Mouse (Mus musculus) CD4-positive, CD25-positive, alpha-beta regulatory T cell, adult 4 months (primary cell): ENCODE data around the gene Nav1. TPM values are rescaled to one million over a fixed set of nuclear protein-coding genes. Genes with fewer than 3 reads are reported as not detected.

Source experiments
- ATAC-seq: one replicate; pipeline ENCODE4 v1.8.0; 2017
- polyA plus RNA-seq, 2 experiments: library from polyadenylated mRNA; unstranded; fragments of 100-300 nt; shearing (Covaris generic); gene quantifications; one replicate each; pipeline ENCODE4 v1.2.1; 2017

The Nav1 gene
- under 1 TPM; 0.29 to 0.98 TPM for polyA plus RNA-seq

DNA sequence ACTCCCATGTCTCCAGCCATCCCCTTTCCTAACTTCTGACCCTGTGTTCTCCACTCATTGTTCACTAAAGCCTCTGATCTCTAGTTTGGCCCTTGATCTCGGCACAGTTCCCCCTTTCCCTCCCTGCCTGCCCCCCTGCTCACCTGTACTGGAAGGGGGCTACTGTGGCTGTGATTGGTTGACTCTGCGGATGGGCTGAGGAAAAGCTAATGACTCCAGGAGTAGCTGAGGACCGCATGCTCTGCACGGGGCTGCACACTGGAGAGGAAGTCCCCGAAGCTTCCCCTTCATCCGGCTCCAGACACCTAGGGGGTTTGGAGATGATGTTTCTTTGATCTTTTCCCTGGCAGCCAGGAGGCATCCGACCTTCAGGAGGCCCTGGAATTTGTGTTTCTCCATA, at the start of gene Nav1:
TSS of gene Nav1 (minus strand) at position 277 of the 400 bp plus-strand sequence.
- ATAC-seq, result no peak

DNA sequence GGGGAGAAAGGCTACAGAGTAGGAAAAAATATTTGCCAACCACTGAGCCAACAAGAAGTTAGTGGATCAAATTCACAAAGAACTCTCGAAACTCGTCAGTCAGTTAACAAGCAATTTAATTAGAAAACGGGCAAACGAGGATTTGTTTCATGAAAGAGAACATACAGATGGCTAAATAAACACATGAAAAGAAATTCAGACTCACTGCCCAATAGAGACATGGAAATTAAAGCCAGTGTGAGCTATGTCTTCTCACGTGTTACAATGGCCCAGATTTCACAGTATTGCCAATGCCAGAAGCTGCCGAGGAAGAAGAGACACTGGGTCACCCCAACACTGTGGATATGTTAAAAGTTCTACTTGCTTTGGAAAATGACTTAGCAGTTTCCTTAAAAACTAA, 46.8 kb upstream of the Nav1 start:
- ATAC-seq, result no peak

DNA sequence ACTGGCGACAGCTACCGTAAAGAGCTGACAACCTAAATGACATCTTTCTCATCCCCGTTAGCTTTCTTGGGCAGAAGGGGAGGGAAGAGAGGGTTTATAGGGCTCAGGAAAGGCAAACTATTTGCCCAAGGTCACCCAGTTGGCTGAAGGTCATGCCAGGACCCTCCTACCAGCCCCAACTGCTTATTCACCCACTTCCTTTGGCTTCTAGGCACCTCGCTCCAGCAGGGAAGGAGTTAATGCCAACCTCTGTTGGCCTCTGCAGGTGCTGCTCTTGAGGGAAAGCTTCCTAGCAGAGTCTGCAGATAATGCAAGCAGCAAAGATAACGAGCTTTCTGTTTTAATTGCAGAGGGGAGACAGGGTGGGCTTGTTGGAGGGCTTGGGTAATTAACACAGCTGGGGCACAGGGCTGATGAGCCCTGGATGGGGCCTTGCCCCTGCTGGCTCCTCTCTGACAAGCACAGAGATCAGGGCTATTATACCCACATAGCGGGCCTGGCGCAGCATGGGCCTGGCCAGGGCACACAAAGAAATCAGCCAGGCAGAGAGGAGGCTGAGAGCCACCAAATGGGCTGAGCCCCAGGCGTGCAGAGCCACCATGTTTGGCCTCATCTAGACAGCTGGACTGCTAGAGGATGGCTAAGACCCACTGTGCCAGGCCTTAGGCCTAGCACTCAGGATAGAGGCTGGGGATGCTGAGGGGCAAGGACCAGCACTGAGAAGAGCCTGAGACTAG, 38.5 kb upstream of the Nav1 start:
- ATAC-seq, result no peak

DNA sequence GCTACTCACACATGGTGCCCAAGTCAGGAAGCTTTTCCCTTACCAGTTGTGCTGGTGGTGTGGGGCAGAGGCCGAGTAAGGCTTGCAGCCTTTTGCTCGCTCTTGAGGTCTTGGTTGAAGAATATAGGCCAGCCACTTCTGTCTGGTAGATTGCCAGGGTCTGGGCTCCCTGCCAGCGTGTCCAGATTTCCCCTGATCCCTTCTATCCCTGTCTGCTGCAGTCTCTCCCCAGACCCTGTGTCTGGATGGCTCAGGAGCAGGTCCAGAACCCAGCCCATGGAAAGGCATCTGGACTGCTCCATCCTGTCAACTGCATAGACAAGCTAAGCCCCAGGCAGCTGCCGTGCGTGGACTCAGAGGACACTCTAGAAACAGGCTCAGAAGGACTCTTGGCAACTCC, 37.0 kb upstream of the Nav1 start:
- ATAC-seq, result no peak

DNA sequence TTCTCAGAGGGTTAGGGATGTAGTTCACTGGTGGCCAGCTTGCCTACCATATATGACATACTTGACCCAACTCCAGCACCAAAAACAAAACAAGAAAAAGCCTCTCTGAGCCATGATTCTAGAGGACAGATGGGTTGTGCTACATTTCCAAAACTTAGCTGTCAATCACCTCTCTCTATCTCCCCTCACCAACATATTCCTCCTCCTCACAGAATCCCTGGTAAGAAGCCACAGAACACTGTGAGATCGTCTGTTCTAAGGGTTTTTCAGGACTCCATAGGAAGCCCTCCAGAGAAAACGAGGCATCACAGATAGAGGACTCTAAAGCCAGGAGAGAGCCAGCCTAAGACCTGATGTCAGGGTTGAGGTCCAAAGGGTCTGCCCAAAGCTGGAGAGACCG, 36.6 kb upstream of the Nav1 start:
- no peak for ATAC-seq

DNA sequence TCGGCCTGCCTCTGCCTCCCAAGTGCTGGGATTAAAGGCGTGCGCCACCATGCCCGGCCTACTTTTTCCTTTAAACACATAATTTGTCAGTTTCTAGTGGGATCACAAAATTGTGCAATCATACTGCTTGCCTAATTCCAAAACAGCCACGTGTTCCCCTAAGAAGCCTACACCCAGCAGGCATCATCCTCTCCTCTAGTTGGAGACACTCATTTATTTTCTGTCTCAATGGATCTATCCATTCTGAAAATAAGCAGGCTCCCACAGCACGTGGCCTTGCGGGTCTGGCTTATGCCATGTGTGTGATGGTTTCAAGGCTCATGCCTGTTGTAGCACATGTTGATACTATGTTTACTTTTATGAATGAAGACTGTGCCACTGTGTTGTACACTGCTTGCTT, 32.8 kb upstream of the Nav1 start:
- no peak for ATAC-seq

DNA sequence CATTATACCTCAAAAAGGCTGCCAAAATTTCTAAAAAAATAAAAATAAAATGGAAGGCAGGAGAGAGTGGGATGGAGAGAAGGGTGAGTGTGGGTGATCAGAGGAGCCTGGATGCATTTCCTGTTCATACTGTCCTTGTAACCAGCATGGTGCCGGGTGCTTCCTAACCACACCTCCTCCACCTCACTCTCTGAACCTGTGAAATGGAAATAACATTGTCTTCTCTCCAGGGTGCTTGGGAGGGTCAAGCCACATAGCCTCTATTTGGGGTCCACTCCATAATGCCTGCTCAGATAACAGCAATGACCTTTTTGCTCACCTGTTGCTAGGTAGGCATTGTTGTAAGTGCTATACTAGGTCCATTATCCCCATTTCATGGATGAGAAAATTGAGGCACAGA, 32.0 kb upstream of the Nav1 start:
- ATAC-seq, result no peak

DNA sequence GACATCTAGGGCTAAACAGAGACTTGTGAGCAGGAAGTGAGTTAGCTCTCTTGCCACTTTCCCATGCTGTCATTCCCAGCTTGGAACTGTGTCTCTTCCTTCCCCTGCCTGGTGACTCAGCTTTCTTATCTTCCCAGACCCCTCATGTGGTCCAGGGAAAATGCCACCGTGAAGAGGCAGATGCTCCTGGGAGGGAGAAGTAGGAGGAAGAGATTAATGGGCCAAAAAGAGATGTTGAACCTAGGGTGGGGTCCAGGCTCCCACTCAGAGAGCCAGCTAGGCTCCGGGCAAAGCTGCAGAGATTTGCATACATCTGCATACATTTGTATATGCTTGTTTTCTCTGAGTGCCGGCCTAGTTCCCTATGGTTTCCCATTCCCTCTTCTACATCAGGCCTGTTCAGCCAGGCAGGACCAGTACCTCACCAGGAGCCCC, 30.5 kb upstream of the Nav1 start:
- no peak for ATAC-seq

DNA sequence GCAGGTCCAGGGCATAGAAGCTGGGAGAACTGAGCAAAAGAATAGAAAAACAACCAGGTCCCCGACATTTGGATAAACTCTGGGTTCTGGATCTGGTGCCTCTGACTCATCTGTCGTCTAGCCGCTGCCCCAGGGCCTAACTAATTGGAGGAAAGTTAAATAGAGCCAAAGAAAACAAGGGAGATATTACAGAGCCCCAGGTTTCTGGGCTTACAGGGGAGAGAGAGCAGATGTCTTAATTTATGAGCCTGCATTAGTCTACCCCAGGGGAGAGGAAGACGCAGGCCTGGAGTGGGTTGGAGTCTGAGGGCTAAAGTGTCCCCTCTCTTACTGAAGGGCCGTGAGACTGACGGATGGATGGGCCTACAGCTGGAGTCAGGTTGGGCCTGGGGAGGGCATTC, 29.0 kb upstream of the Nav1 start:
- ATAC-seq, result no peak

DNA sequence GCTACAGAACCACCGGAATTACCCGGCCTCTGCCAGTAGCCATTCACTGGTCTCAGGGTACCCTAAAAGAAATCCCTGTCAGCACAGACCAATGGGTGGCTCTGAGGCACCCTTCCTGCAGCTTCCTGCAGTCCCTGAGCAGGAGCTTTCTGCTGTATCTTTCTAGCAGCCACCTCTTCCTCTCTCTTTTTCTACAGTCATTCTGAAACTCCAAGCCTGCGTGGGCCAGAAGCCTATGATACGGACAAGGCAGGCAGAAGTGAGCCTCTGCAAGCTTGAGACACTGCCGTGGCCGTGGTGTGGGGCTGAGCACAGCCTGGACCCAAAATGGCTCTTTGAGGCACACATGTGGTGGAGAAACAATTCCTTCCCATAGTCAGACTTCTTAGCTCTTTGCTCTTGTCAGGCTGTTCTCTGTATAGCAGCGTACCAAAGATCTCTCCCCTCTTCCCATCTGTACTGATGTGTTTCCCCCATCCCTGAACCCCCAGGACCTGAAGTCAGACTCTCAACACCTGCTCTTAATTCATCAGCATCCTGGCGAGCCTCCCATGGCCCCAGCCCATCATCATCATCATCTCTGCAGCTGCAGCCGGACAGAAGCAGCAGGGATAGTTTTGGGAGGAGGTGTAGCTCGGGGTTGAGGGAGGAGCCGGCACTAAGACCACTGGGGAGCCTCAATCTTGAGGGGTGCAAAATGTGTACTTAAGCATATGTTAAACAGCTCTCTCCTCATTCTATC, 28.4 kb upstream of the Nav1 start:
- peak; percentile 18 for ATAC-seq

DNA sequence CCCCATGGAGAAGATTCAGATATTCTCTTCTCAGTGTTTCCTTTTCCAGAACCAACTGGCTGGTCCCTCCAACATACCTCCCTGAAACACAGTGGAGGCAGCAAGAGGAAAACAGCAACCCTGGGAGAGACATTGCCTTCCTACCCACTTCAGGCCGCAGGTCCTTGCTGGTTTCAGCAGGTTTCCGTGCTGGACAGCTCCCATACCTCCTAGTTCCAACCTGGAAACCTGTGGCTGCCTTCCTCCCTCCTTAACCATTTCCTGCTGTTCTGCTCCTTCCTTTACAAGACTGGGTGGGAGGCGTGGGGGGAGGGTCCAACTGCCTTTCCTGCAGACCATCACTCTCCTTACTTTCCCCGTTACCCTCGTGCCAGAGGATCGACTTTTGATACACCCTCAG, 27.7 kb upstream of the Nav1 start:
- ATAC-seq, result no peak

DNA sequence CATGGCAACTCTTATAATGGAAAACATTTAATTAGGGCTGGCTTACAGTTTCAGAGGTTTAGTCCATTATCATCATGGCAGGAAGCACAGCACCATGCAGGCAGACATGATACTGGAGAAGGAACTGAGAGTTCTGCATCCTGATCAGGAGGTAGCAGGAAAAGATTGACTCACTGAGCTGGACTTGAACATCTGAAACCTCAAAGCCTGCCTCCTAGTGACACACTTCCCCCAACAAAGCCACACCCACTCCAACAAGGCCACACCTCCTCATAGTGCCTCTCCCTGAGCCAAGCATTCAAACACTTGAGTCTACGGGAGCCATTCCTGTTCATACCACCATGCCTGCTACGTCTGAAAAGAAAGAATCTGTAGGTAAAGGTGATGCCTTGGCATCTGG, 26.8 kb upstream of the Nav1 start:
- ATAC-seq, result no peak

DNA sequence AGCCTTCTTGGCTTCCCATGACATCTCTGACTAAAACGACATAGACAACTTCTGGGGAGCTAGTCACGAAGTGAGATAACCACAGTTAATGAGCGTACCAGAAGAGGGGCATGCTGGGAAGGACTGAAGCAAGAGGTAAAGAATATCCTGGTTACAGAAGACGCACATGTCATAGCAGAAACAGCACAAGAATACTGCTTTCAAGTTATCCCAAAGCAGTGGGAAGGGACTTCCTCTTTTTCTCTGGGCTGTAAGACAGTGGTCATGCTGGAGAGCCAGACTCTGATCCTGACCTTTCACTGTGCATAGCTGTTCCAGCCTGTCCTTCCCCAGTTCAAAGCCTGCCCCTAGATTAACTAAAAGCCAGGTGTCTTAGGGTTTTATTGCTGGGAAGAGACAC, 26.4 kb upstream of the Nav1 start:
- ATAC-seq, result no peak

DNA sequence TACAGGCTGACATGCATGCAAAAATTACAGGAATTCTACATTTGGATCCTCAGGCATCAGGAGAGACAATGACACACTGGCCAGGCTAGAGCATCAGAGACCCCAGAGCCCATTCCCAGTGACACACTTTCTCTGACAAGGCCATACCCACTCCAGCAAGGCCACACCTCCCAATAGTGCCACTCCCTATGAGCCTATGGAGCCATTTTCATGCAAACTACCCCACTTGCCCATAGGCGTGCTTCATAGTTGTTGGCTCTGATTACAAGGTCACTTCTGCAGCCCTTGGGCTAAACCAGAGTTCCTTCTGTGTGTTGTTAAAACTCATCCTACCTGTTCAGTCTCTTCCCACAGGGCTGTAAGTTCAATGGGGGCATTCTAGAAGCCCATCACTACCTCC, 25.1 kb upstream of the Nav1 start:
- ATAC-seq, result no peak

DNA sequence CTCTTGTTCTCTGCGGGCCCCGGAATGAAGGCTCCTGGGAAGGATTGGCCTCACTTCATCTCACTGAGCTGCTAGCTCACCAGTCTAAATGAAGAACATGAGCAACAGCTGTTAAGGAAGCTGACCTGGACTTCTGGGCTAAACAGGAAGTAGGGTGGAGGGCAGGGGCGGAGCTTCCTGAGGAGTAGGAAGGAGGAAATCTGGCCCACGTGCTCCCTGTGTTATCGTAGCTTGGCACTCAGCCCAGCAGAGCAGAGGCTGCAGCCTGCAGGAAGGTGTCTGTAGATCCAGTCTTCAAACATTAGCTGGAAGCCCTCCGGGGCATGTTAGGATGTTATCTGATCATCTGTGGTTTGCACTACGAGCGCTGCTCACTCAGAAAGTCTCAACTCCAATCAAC, 24.4 kb upstream of the Nav1 start:
- ATAC-seq, result peak; percentile 91

DNA sequence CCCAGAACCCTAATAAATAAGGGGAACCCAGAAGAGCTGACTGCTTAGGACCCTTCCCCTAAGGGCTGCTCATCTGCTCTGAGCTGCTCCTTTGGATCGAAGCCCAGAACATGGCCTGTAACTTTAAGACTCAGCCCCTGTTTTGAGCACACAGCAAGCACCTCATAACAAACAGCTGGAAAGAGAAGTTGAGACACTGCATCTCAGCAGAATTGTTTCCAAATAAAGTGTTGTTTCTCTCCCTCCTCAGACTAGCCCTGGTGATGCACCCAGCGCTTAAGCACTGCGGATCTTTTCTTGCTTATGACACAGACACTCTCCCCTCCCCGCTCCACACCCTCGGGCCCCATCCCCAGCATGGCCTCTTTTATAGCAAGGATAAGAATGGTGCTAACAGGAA, 22.8 kb upstream of the Nav1 start:
- no peak for ATAC-seq

DNA sequence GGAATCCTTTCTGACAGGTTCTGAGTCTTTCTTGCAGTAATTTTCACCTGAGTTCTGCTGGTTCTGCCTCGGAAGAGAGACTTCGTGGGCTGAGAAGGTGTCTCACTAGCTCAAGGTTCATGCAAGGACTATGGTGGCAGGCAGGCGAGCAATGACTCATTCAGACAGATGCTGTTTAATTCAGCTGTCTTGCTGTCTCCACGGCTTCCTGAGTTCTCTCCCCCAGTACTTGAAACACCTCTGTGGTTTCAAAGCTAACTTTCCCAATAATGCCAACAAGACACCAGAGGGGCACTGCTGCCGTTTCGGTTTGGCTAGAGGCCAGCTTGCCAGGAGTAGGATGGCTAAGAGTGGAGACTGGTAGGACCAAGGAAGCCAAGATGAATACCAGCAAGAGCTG, 19.1 kb upstream of the Nav1 start:
- no peak for ATAC-seq

DNA sequence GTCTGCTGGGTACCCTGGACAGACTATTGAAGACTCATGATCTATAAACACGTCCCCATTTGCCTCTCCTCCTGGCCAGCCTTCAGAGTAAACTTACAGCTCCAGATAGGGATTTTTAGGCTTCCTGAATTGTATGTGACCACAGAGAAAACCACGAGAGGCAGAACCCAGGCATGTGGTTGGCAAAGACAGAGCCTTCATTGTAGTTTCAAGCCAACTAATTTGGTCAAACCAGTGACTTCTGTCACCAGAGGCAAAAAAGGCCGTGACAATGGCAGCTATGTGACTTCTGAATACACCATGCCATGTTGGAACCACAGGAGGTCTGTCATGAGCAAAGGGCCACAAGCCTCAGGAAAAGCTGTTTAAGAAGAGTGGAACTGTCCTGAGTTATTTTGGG, 18.6 kb upstream of the Nav1 start:
- ATAC-seq, result no peak

DNA sequence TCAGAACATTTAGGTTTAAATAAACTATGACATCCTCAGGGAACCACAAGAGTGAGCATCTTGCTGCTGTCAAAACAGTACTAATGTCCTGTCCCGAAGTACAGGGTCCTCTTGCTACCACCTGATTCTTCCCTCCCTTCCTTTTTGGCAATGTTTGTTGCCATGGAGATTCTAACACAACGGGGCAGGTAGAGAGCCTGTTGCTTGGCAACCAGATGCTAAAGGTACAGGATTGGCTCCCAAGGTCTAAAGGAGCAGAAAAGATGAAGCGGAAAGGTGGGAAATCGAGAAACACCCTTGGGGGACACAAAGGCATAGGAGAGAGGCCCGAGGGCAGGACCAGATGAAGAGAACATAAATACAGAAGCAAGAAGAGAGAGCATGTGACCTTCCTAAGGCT, 17.6 kb upstream of the Nav1 start:
- no peak for ATAC-seq

DNA sequence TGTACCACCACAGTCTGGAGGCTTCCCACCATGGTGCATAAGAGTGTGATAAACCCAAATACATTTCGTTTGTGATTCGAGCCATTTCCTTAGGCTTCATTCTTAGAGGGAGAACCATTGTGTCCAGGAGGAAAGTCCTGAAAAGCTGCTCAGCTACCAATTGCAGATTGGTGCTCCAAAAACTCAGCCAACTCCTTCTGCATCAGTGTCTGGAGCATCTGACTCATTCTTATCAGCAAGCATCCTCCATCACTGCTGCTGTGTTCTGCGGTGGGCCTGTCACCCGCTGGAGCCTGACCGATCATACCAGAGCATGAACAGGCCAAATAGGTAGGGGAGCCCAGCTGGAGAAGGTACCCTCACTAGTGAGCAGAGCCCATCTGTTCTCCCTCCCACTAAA, 16.0 kb upstream of the Nav1 start:
- no peak for ATAC-seq

DNA sequence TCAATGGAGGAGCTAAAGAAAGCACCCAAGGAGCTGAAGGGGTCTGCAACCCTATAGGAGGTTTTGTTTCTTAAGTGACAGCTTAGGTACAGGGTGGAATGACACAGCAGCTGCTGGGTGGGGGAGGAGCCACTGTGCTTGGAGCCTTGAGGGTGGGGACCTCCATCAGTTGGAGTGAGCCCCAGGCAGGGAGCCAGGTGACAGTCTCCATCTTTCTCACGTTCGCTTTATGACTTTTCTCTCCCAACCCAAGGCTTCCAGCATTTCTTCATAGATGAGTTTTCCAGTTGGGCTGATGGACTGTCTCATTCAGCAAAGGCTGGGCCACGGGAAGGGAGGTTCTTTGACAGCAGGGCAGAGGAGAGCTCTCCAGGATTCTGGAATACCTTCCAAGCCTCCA, 14.2 kb upstream of the Nav1 start:
- ATAC-seq, result no peak

DNA sequence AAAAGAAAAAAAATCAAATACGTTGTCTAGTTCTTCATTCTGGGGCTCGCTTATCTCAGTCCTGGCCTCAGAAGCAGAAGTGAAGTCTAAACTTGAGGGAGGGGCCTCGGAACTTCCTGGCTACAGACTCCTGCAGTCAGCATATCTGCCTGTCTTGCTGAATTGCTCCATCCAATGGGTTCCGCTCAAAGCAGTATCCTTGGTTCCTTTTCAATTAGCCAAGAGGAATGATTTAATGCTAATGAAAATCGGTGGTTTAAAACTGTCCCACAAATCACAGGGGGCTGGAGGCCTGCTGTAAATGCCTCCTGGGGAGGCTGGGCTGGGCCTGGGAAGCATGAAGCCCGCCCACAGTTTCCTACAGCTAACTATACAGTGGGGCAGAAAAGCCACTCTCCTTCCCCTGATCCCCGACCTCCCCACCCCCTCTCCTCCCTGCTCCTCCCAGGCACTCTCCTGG, 12.9 kb upstream of the Nav1 start:
- ATAC-seq, result no peak

DNA sequence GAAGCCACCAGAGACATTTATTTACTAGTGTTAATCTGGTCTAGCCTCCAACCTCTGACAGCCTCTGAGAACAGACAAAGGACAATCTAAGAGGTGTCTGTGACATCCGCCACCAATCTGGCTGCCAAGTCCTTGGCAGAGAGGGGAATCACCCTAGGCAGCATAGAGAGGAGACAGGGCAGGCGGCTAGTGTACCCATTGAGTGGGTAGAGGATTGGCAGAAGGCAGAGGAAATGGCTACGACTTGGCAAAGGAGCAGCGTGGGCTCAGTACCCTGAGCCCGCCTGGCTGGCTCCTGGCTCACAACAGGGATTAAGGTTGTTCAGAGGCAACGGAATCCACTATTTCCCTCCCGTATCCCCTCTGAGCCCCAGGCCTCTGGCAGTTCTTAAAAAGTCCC, 12.0 kb upstream of the Nav1 start:
- ATAC-seq, result no peak

DNA sequence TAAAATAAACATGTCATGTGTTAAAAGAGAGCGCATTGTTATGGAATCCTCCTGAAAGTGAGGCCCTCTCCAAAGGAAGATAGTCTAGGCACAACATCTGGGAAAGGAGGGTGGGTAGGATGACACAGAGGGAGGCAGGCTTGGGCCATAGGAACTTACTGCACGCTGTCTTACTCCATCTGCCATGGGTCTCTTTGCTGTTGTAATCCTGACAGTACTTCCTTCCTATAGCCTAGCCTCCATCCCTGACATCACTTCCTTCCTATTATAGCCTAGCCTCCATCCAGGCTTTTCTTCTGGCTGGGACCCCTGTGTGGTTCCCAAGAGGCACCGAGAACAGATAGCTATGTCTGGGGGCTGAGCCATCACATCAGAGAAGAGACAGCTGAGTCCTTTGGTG, 10.2 kb upstream of the Nav1 start:
- no peak for ATAC-seq
